Mouse (Mus musculus): Measurements from ENCODE around the gene Prep. TPM values are rescaled to one million over a fixed set of nuclear protein-coding genes. Genes with fewer than 3 reads are reported as not detected.

Gene Prep
- polyA plus RNA-seq, 1 experiment, result 7.0 TPM

GRCm38 (mm10) chr10:45112927-45113326 is 45.9 kb downstream of the Prep start:
- no peak overlapping the region for H3K27ac ChIP-seq (ENCODE audit: insufficient read depth, low read depth, low read length)
- no peak overlapping the region for H3K4me3 ChIP-seq (ENCODE audit: insufficient read depth, low read depth, low read length)
- TF ChIP-seq CTCF (conservative IDR thresholded peaks at IDR 0.05; ENCODE audit: insufficient read depth, insufficient read length, low read depth, low read length) (no peak), POLR2A (IDR thresholded peaks at IDR 0.05; ENCODE audit: low read depth, low read length) (no peak)
- DNase-seq, result no peak
- H3K27me3 ChIP-seq (replicated peaks; ENCODE audit: control insufficient read depth, insufficient read depth, low read length), result no peaks in the 10 kb centered on the region
- H3K4me1 ChIP-seq (ENCODE audit: control insufficient read depth, insufficient read depth, low read length), result no peaks in the 10 kb centered on the region; the same call in 1 of the 2 replicates
- WGBS, result 74% methylated on average over 11 of the region's 11 CpGs
- H3K36me3 ChIP-seq (ENCODE audit: control insufficient read depth, insufficient read depth, low read length), result peaks cover 5% of the 10 kb centered on the region

DNA sequence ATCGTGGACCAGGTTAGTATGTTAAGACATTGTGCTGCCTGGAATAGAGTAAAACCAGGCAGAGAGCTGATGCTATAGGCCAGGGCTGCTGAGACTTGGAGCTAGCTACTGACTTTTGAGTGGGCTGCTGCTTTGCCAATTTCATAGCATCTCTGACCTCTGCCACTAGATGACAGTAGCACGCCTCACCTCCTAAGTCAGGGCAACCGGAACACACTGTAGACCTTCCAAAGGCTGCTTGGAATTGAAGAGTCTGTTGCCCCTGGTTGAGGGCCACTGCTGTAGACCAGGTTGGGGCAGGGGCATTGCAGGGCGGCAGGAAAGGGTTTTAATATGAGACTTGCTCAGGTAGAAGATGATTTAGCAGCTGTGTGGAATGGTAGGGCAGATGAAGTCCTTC is 47.5 kb downstream of the Prep start:
- Histone ChIP-seq H3K27ac (ENCODE audit: insufficient read depth, low read depth, low read length) (no peak overlapping the region), H3K36me3 (ENCODE audit: control insufficient read depth, insufficient read depth, low read length) (peaks cover under 1% of the 10 kb centered on the region; the same call in 1 of the 2 replicates), H3K4me3 (ENCODE audit: insufficient read depth, low read depth, low read length) (no peak overlapping the region), H3K27me3 (replicated peaks; ENCODE audit: control insufficient read depth, insufficient read depth, low read length) (no peaks in the 10 kb centered on the region), H3K4me1 (ENCODE audit: control insufficient read depth, insufficient read depth, low read length) (no peaks in the 10 kb centered on the region; the same call in 1 of the 2 replicates)
- WGBS, result 86% methylated on average over 4 of the region's 4 CpGs
- TF ChIP-seq POLR2A (IDR thresholded peaks at IDR 0.05; ENCODE audit: low read depth, low read length), result no peak
- TF ChIP-seq CTCF (conservative IDR thresholded peaks at IDR 0.05; ENCODE audit: insufficient read depth, insufficient read length, low read depth, low read length), result peak; percentile 68
- DNase-seq, result peak; percentile 17

DNA sequence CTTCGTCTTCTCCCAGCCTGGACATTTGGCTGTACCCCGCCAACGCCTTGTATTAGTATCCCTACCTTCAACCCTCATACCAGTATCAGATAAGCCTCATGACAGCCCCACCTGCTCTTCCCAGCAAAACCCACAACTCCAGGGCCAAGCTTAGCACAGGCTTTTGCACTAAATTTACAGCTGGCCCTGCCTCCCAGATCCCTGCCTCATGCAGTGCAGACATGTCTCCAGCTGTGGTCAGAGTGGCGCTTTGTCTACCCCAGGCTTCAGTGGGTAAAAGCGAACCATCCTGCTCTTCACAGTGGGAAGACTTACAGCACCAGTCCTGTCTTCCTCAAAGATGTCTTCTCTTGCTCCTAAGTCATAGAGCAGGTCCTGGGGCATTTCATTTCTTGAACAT is 49.8 kb downstream of the Prep start:
- DNase-seq, result no peak
- no peaks in the 10 kb centered on the region for H3K27me3 ChIP-seq (replicated peaks; ENCODE audit: control insufficient read depth, insufficient read depth, low read length)
- 96% methylated on average over 5 of the region's 5 CpGs for WGBS
- H3K27ac ChIP-seq (ENCODE audit: insufficient read depth, low read depth, low read length), result no peak overlapping the region
- no peaks in the 10 kb centered on the region; the same call in 1 of the 2 replicates for H3K4me1 ChIP-seq (ENCODE audit: control insufficient read depth, insufficient read depth, low read length)
- H3K4me3 ChIP-seq (ENCODE audit: insufficient read depth, low read depth, low read length), result no peak overlapping the region
- TF ChIP-seq CTCF (conservative IDR thresholded peaks at IDR 0.05; ENCODE audit: insufficient read depth, insufficient read length, low read depth, low read length) (no peak), POLR2A (IDR thresholded peaks at IDR 0.05; ENCODE audit: low read depth, low read length) (no peak)
- H3K36me3 ChIP-seq (ENCODE audit: control insufficient read depth, insufficient read depth, low read length), result no peaks in the 10 kb centered on the region; the same call in 1 of the 2 replicates

DNA sequence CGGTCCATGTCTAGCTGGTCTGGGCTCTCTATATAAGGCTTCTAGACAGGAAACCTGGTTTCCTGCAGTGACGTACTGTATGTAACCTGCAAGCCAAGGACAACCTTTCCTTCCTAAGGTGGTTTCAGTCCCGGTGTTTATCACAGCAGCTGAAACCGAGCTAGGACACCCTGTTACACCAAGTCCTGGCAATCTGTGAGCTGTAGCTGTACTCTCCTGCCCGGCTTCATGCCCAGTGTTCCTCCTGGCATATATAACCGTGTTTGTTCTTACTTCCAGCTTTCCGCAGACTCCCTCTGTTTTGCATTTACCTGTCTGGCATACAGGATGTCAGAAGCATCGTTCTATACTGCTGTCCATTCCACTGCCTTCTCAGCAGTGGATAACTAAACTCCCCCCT is 51.4 kb downstream of the Prep start:
- Histone ChIP-seq H3K27ac (ENCODE audit: insufficient read depth, low read depth, low read length) (no peak overlapping the region), H3K4me3 (ENCODE audit: insufficient read depth, low read depth, low read length) (no peak overlapping the region), H3K27me3 (replicated peaks; ENCODE audit: control insufficient read depth, insufficient read depth, low read length) (no peaks in the 10 kb centered on the region), H3K4me1 (ENCODE audit: control insufficient read depth, insufficient read depth, low read length) (no peaks in the 10 kb centered on the region), H3K36me3 (ENCODE audit: control insufficient read depth, insufficient read depth, low read length) (no peaks in the 10 kb centered on the region; the same call in 1 of the 2 replicates)
- WGBS, result 93% methylated on average over 8 of the region's 8 CpGs
- no peak for DNase-seq
- no peak for TF ChIP-seq CTCF (conservative IDR thresholded peaks at IDR 0.05; ENCODE audit: insufficient read depth, insufficient read length, low read depth, low read length)
- no peak for TF ChIP-seq POLR2A (IDR thresholded peaks at IDR 0.05; ENCODE audit: low read depth, low read length)

GRCm38 (mm10) chr10:45121637-45122036 is 54.6 kb downstream of the Prep start:
- Histone ChIP-seq H3K4me3 (ENCODE audit: insufficient read depth, low read depth, low read length) (no peak overlapping the region), H3K27ac (ENCODE audit: insufficient read depth, low read depth, low read length) (no peak overlapping the region), H3K27me3 (replicated peaks; ENCODE audit: control insufficient read depth, insufficient read depth, low read length) (no peaks in the 10 kb centered on the region), H3K4me1 (ENCODE audit: control insufficient read depth, insufficient read depth, low read length) (no peaks in the 10 kb centered on the region), H3K36me3 (ENCODE audit: control insufficient read depth, insufficient read depth, low read length) (no peaks in the 10 kb centered on the region; the same call in 1 of the 2 replicates)
- DNase-seq, result no peak
- WGBS, result 95% methylated on average over 3 of the region's 3 CpGs
- no peak for TF ChIP-seq CTCF (conservative IDR thresholded peaks at IDR 0.05; ENCODE audit: insufficient read depth, insufficient read length, low read depth, low read length)
- no peak for TF ChIP-seq POLR2A (IDR thresholded peaks at IDR 0.05; ENCODE audit: low read depth, low read length)

GRCm38 (mm10) chr10:45122476-45122875 is 55.5 kb downstream of the Prep start:
- H3K27ac ChIP-seq (ENCODE audit: insufficient read depth, low read depth, low read length), result no peak overlapping the region
- no peaks in the 10 kb centered on the region for H3K4me1 ChIP-seq (ENCODE audit: control insufficient read depth, insufficient read depth, low read length)
- no peaks in the 10 kb centered on the region for H3K27me3 ChIP-seq (replicated peaks; ENCODE audit: control insufficient read depth, insufficient read depth, low read length)
- TF ChIP-seq CTCF (conservative IDR thresholded peaks at IDR 0.05; ENCODE audit: insufficient read depth, insufficient read length, low read depth, low read length) (no peak), POLR2A (IDR thresholded peaks at IDR 0.05; ENCODE audit: low read depth, low read length) (no peak)
- no peak overlapping the region for H3K4me3 ChIP-seq (ENCODE audit: insufficient read depth, low read depth, low read length)
- DNase-seq, result no peak
- WGBS, result 45% methylated on average over 5 of the region's 5 CpGs
- no peaks in the 10 kb centered on the region; the same call in 1 of the 2 replicates for H3K36me3 ChIP-seq (ENCODE audit: control insufficient read depth, insufficient read depth, low read length)

DNA sequence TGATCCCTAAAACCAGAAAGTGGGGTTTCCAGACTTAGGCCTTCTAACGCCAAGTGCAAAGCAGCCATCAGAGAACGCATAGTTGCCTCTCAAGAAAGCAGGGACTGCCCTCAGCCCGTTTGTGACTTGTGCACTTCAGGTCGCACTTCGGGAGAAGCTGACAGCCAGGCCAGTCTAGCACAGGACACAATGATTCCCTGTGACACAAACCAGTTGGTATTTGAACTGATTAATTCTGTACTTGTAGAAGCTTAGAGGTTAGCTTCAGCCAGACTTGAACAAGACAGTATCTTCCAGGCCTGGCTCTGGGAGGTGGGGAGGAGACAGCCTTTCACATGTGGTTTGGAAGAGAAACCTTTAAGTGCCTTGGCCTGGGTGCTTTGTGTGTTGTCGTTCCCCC is 56.0 kb downstream of the Prep start:
- DNase-seq, result no peak
- Histone ChIP-seq H3K27me3 (replicated peaks; ENCODE audit: control insufficient read depth, insufficient read depth, low read length) (no peaks in the 10 kb centered on the region), H3K4me1 (ENCODE audit: control insufficient read depth, insufficient read depth, low read length) (no peaks in the 10 kb centered on the region), H3K36me3 (ENCODE audit: control insufficient read depth, insufficient read depth, low read length) (no peaks in the 10 kb centered on the region; the same call in 1 of the 2 replicates), H3K27ac (ENCODE audit: insufficient read depth, low read depth, low read length) (no peak overlapping the region), H3K4me3 (ENCODE audit: insufficient read depth, low read depth, low read length) (no peak overlapping the region)
- TF ChIP-seq CTCF (conservative IDR thresholded peaks at IDR 0.05; ENCODE audit: insufficient read depth, insufficient read length, low read depth, low read length), result no peak
- 74% methylated on average over 6 of the region's 6 CpGs for WGBS
